Mouse (Mus musculus) E14TG2a.4 (cell line): ENCODE data around the gene Vmn1r3.
"Not testable (repeated sequence)": the region's sequence is repeated elsewhere in the genome, so short reads cannot be mapped to it uniquely, and the experiment has no call there.

ENCODE experiments used
- H3K27me3 ChIP-seq: 2 replicates; pipeline ENCODE4 v1.6.1; 2014; ENCODE audit warnings: low read length, control low read depth; ENCODE audit not compliant: insufficient read depth
- H3K36me3 ChIP-seq: 2 replicates; pipeline ENCODE4 v1.6.1; 2014; ENCODE audit warnings: low read length, control low read depth; ENCODE audit not compliant: insufficient read depth
- H3K4me1 ChIP-seq: replicated peaks from 2 replicates; pipeline ENCODE4 v1.6.1; 2014; ENCODE audit warnings: low read depth, low read length, control low read depth
- H3K4me3 ChIP-seq: replicated peaks from 2 replicates; pipeline ENCODE4 v1.5.1; 2014; ENCODE audit warnings: mild to moderate bottlenecking, low read length
- H3K9me3 ChIP-seq: 2 replicates; pipeline ENCODE4 v1.6.1; 2014; ENCODE audit warnings: low read length, control low read depth
- CTCF ChIP-seq: conservative IDR thresholded peaks from 2 replicates; pipeline ENCODE4 v1.5.1; 2014; ENCODE audit warnings: low read length
- NANOG ChIP-seq: IDR thresholded peaks from 2 replicates; pipeline ENCODE4 v1.6.1; 2014; ENCODE audit warnings: borderline replicate concordance, low read length, mixed read lengths
- POU5F1 ChIP-seq: IDR thresholded peaks from 2 replicates; pipeline ENCODE4 v1.6.1; 2014; ENCODE audit warnings: low read length, borderline replicate concordance

Vmn1r3 gene

DNA sequence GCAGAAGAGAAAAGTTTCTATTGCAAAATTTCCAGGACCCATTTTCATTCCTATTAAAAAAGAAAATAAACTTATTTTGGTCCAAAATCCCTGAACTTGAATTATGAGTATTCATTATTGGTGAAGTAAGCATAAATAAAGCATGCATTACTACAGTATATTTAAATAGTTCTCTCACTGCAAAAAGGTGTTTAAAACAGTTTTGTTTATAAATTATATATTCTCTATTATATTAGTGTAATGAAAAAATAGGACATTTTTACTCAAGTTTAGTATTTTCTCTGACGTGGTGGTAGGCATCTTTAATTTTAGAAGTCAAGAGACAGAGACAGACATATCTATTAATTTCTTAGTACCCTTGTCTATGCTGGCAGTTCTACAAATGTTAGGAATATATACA, at the start of gene Vmn1r3:
TSS of gene Vmn1r3 (minus strand) at position 101 of the 400 bp plus-strand sequence.
- not testable (repeated sequence) for H3K4me3 ChIP-seq, H3K36me3 ChIP-seq, H3K4me1 ChIP-seq, H3K27me3 ChIP-seq
- H3K9me3 ChIP-seq, result peaks cover 13% of the 10 kb centered on the region

DNA sequence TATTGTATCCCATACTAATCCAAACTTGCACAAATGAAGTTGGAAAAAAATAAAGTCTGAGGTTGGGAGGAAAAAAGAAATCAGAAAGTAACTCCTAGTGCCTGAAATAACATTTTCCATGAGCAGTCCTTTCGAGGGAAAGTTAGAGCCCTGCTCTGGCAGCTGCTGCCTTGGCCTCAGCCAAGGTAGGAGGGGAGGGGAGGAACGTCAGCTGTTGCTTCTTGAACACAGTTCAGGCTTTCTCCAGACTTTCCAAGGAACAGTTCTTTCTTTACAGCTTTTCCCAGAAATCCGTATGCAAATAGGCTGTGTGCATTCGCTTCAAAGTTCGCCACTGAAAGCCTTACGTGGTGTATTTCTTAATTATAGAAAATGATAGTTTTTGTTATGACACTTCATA, 46.9 kb upstream of the Vmn1r3 start:
- H3K4me3 ChIP-seq, result no peak overlapping the region
- peaks cover 21% of the 10 kb centered on the region for H3K27me3 ChIP-seq
- no peak for TF ChIP-seq NANOG
- no peak for TF ChIP-seq POU5F1
- no peak for TF ChIP-seq CTCF
- H3K36me3 ChIP-seq, result no peaks in the 10 kb centered on the region
- peaks cover 3% of the 10 kb centered on the region; the same call in 1 of the 2 replicates for H3K9me3 ChIP-seq
- H3K4me1 ChIP-seq, result no peaks in the 10 kb centered on the region; the same call in 1 of the 2 replicates

DNA sequence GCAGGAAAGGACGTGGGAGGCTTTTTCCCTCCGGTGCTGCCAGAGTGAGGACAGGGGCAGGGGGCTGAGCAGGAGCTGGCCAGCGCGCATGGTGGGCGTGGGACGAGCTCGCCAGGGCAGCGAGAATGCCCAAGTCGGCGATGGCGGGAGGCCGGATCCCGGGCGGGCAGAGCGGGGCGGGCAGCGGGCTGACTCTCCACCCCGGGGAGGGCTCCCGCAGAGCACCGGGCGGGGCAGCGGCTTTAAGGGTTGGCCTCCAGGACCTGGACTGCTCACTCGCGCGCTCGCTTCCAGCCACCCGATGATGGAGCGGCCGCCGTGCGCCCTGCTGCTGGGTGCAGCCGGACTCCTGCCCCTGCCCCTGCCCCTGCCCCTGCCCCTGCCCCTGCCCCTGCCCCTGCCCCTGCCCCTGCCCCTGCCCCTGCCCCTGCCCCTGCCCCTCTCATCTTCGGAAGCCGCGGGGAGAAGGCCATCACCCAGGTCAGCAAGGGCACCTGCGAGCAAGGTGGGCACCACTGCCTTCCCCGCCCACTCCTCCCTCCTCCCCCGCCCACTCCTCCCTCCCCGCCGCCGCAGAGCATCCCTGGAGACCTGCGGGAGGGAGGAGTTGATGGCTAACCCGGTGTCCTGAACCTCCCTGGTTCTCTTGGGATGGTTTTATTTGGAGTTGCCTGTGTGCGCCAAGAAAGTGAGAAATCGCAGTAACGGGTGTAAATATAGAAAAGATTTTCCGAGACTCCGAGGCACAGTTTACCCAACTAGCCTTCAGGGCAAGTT, 45.9 kb upstream of the Vmn1r3 start:
- no peak for TF ChIP-seq NANOG
- Histone ChIP-seq H3K27me3 (peaks cover 21% of the 10 kb centered on the region), H3K4me3 (peak overlapping the region; percentile 80), H3K36me3 (no peaks in the 10 kb centered on the region), H3K9me3 (peaks cover 3% of the 10 kb centered on the region; the same call in 1 of the 2 replicates), H3K4me1 (no peaks in the 10 kb centered on the region; the same call in 1 of the 2 replicates)

DNA sequence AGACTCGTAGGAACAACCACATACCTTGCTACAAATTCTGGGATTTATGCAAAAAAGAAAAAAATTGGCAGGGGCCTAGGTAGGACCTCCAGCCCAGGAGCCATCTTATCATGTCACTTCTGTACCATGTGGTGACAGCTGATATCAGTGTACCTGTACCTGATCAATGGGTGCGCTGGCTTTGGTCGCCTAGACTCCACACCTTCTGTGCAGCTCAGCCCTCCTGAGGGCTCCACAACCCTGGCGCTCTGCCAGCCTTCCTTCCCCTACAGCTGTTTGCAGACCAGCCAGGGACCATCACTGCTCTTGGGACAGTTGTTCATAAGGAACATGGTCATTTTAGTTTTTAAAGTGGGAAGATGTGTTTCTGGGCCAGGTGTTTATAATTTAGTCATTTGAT, 44.4 kb upstream of the Vmn1r3 start:
- H3K36me3 ChIP-seq, result no peaks in the 10 kb centered on the region
- no peak for TF ChIP-seq CTCF
- no peaks in the 10 kb centered on the region for H3K9me3 ChIP-seq
- no peak overlapping the region for H3K4me3 ChIP-seq
- H3K27me3 ChIP-seq, result peaks cover 21% of the 10 kb centered on the region
- no peaks in the 10 kb centered on the region; the same call in 1 of the 2 replicates for H3K4me1 ChIP-seq

DNA sequence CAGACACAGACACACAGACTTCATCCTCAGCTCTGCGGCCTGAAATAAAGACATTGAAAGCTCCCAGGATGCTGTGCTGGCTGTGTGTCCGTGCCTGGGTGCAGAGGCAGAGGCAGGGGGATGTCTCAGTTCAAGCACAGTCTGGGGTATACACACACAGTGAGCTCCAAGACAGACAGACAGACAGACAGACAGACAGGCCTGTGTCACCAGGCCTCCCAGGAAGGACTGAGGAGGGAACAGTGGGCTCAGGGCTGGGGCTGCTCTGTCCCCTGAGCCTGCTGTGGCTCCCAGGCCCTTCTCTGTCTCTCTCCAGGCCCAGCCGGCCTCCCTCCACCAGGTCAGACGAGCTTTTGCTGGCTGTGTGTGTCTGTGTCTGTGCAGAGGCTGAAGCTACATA, 43.3 kb upstream of the Vmn1r3 start:
- Histone ChIP-seq H3K4me3 (no peak overlapping the region), H3K27me3 (peaks cover 21% of the 10 kb centered on the region), H3K9me3 (no peaks in the 10 kb centered on the region), H3K36me3 (no peaks in the 10 kb centered on the region), H3K4me1 (no peaks in the 10 kb centered on the region; the same call in 1 of the 2 replicates)
- no peak for TF ChIP-seq CTCF
- TF ChIP-seq NANOG, result no peak
- no peak for TF ChIP-seq POU5F1

DNA sequence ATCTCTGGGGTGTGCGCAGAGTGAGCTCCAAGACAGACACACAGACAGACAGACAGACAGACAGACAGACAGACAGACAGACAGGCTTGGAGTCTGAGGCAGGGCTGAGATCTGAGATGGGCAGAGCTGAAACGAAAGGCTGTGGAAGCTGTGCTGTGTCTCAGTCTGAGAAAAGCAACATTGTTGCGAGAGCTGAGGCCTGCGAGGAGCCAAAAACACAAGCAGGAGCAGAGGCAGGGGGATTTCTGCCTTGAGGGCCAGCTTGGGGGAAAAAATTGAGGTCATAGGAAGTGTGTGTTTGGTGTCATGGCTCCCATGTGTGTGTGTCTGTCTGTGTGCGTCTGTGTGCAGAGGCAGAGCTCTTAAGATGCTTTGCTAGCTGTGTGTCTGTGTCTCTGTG, 42.6 kb upstream of the Vmn1r3 start:
- Histone ChIP-seq H3K9me3 (no peaks in the 10 kb centered on the region), H3K4me1 (no peaks in the 10 kb centered on the region; the same call in 1 of the 2 replicates), H3K4me3 (no peak overlapping the region), H3K36me3 (no peaks in the 10 kb centered on the region), H3K27me3 (peaks cover 19% of the 10 kb centered on the region)
- TF ChIP-seq CTCF (no peak), POU5F1 (no peak), NANOG (no peak)

DNA sequence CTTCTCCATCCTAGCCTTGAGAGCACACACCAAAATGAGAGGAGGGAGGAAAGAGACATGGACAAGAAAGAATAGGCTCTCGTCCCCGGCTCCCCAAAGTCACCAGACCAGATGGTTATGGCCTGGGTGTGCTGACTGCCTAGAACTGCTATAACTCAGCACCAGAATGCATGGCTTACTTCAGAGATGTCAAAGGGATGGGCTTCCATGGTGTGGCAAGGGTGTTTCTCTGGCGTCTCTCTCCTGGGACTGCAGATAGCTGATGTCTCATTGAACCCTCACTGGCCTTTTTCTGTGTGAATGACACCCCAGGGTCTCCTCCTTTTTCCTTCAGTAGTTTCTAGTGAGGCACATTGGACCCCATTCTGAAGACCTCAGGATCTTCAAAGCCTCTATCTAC, 41.3 kb upstream of the Vmn1r3 start:
- Histone ChIP-seq H3K4me3 (no peak overlapping the region), H3K36me3 (no peaks in the 10 kb centered on the region), H3K4me1 (no peaks in the 10 kb centered on the region; the same call in 1 of the 2 replicates), H3K9me3 (no peaks in the 10 kb centered on the region), H3K27me3 (peaks cover 18% of the 10 kb centered on the region)
- TF ChIP-seq CTCF, result no peak
- no peak for TF ChIP-seq NANOG
- TF ChIP-seq POU5F1, result no peak

DNA sequence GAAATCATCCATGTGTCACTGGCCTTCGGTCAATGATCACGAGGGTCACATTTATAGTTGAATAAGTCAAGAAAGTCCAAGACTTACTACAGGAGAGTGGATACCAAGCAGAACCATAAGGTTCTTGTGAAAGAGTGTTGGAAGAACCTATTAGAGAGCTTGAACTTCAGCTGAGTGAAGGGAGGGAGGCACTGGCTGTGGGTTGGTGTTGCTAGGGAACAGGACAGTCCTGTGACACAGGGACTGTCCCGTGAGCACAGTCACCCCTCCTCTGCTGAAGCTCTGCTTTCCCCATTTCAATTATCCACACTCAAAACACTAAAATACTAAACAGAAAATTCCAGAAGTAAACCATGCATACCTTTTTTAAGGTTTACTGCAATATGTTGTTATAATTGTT, 40.3 kb upstream of the Vmn1r3 start:
- not testable (repeated sequence) for H3K4me1 ChIP-seq, H3K9me3 ChIP-seq, H3K36me3 ChIP-seq, H3K4me3 ChIP-seq
- H3K27me3 ChIP-seq, result peaks cover 14% of the 10 kb centered on the region

DNA sequence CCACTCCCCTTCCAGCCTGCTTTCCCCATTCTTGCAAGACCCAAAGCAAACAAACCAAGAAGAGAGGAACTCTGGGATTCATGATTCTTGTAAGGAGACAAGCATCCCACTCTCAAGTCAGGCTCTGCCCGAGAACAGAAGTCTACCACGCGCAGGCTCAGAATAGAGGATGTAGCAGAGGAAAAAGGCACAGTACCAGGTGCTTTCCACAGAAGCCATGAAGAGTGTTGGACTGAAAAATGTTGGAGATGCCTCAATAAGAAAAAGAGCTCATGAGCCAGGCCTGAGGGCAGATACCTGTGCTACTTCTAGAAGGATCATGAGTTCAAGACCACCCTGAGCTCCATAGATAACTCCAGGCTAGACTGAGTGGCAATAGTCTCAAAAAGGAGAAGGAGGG, 39.7 kb upstream of the Vmn1r3 start:
- not testable (repeated sequence) for H3K36me3 ChIP-seq, H3K4me1 ChIP-seq, H3K9me3 ChIP-seq, H3K4me3 ChIP-seq, H3K27me3 ChIP-seq

DNA sequence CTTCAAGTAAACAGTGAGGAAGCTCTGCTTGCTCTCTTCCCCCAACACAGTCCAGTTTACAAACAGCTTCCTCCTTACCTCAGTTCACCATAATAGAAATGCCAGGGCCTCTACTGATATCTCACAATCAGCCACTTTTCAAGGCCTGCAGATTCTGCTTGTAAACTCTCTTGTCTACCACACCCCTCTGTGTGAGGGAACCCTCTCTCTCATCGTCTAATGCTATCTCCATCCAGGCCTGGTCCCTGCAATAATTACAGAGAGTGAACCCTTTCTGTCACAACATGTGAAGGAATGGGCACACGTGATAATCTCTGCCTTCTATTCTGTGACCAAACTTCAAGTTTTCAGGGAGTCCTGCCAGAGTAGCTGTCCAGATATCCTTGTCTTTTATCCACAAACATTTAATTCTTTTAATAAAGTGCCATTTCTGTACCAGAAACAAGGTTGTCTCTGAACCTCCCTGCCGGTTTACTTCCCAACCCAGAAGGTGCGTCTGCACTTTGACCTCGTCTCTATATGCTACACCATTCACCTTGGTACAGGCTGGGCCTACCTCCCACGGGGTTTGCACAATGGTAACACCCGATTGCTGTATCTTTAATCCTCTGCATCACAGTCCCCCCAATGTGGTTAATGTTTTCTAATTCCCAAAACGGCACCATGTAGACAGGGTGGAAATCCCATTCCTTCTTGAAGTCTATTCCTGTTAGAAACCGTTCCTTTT, 38.5 kb upstream of the Vmn1r3 start:
- H3K4me3 ChIP-seq, H3K4me1 ChIP-seq, H3K36me3 ChIP-seq, H3K27me3 ChIP-seq, H3K9me3 ChIP-seq: not testable (repeated sequence)

DNA sequence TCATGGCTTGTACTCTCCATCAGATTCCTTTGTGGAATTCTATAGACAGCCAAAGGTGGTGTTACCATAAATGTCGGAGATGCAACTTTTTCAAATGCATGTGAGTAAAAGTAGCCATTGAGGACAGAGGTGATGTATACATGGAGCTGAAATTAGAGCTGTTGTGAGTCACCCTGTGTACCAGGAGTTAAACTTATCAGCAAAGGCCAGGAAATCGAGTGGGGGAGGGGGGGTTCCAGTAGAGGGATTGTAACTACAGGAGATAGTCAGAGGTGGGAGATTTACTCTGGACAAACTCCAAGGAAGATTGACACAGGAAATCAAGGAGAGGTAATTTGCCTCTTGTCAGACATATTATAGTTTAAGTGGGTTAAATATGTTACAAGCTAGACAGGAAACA, 31.2 kb upstream of the Vmn1r3 start:
- not testable (repeated sequence) for H3K36me3 ChIP-seq, H3K4me1 ChIP-seq, H3K4me3 ChIP-seq, H3K9me3 ChIP-seq, H3K27me3 ChIP-seq

DNA sequence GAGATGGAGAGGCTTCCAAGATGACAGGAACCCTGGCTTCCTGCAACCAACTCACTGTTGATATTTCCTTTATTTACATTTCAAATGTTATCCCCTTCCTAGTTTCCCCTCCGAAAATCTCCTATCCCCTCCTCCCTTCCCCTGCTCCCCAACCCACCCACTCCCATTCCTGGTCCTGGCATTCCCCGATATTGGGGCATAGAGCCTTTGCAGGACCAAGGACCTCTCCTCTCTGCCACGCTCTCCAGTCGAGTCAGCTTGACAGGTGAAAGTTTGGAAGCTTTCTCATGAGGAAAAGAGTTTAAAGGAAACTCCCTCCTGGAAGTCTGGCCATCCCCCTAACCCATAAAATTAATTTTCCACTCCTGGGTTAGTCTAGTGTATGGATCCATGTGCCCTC, 28.2 kb upstream of the Vmn1r3 start:
- H3K27me3 ChIP-seq, H3K4me3 ChIP-seq, H3K36me3 ChIP-seq, H3K9me3 ChIP-seq, H3K4me1 ChIP-seq: not testable (repeated sequence)
